Mouse (Mus musculus) erythroid progenitor cell, adult 5-6 weeks (primary cell): ENCODE data around the gene Prss12. TPM values are rescaled to one million over a fixed set of nuclear protein-coding genes. Genes with fewer than 3 reads are reported as not detected.
A peak's percentile ranks its signal among the peaks of the same experiment; 100 is the strongest.

Experiments used
- ATAC-seq: replicated peaks from 2 replicates; pipeline ENCODE4 v1.8.0; 2016; ENCODE audit warnings: moderate number of reproducible peaks, mild to moderate bottlenecking, moderate TSS enrichment, inconsistent platforms; ENCODE audit not compliant: poor library complexity, low FRiP score, severe bottlenecking
- total RNA-seq, 2 experiments: library from RNA; stranded (forward) in 1 of 2; stranded (reverse) in 1 of 2; fragments of 150-400 nt in 1 of 2; fragments of 186-747, 209-891 nt in 1 of 2; gene quantifications; 2 replicates each; pipeline versions ENCODE4 v1.2.3 to v1.2.4; 2015 to 2017; ENCODE audit warnings: low replicate concordance in 2 of 2

Gene Prss12
- total RNA-seq, 2 experiments from 2014 or later = not detected

DNA sequence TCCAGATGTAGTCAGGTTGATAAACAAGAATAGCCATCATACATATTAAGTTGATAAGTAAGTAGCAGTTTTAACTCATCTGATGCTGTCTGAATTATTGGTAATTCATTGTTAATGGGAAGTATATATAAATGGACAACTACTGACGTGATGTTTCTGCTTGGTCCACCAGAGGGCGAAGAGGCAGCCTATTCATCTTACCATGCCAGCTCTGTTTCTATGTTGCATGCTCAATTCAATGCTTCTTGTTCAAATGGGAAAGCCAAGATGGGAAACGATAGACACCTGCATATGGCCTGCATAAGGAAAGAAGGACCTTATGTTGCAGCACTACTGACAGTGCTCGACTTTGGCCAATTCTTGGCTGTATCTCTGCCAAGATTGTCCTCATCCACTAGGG, 70.1 kb downstream of the Prss12 start:
- ATAC-seq = no peak

DNA sequence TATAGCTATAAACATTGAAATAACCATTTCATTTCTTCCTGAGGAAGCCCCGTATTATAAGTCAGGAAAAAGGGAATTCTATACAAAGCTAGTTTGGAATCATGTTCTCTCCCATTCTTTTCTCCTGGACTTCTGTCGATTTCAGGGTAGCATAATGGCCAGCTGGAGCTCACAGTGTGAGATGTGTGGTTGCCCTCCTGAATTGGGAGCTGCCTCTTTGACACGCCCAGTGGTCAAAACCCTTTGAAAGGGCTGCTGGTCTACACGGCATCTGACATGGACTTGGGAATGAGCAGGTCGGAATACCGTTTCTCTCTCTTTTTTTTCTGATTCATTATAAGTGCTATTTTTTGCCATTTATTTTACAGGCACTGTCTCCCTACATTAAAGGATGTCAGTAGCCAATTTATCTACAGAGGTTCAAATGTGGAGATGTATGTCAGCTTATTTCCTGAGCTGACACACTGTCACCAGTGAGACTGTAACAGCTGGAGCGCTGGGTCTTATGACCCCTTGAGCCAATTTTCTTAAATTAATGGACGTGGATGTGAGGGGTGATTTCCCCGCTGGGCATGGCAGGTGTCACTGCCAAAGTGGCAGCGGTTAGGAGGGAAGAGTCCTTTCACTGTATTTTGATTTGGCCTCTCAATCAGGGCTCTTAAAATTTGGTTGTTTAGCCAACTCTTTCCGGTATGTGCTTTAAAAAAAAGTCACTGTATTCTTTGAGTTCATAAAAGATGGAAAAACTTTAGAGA, 79.8 kb downstream of the Prss12 start:
- no peak for ATAC-seq

DNA sequence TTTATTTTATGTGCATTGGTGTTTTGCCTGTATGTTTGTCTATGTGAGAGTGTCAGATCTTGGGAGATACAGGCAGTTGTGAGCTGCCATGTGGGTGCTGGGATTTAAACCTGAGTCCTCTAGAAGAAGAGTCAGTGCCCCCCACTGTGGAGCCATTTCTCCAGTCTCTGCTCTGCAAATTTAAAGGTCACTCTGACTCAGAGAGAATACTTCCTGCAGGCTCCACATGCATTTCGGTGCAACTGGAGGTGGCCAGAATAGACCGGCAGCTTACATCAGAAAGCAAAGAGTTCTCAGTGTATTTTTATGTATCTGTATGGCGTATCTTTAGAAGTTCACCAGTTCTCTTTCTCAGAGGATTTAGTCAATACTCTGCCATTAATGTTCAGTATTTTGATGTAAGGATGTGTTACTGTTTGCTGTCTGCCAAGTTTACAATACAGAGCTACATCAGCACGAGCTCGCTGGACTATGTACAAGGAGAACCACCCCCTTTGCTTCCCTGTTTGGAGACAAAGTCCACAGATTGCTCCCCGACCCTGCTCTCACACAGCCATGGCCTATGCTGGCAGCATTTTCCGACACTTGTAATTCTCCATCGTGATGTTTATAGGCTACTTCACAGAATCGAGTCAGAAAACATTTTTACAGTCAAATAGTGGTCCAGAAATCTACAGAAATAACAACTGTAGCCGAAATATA, 81.2 kb downstream of the Prss12 start:
- no peak for ATAC-seq

DNA sequence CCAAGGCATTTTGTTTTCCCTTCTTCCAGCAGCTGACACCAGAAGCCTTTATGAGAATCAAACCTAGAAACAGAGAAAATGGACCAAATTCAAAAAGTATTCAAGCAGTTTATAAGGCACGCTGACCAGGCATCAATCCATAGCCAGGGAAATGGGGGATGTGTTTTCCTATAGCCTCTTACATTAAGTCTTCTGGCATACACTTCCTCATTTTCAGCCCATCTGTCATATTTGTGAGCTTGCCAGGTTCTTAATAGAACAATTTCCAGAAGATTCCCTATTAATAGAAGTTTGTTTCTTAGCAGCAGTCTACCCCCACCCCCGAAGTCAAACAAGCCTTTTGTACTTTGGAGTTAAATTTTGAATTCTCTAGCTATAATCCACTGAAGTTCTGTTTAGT, 84.4 kb downstream of the Prss12 start:
- ATAC-seq = no peak

DNA sequence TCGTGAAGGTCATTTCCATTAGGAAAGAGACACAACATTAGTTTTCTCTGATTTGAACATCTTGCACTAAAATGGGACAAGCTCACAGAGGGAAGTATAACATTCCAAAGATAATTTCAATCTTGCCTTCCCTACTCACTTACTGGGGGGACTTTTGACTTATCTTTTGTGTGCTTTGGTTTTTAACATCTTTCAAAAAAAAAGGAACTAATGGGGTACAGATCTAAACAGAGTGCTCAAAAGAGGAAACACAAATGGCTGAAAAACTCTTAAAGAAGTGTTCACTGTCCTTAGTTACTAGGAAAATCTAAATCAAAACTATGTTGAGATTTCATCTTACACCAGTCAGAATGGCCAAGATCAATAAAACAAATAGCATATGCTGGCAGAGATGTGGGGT, 90.6 kb downstream of the Prss12 start:
- no peak for ATAC-seq

DNA sequence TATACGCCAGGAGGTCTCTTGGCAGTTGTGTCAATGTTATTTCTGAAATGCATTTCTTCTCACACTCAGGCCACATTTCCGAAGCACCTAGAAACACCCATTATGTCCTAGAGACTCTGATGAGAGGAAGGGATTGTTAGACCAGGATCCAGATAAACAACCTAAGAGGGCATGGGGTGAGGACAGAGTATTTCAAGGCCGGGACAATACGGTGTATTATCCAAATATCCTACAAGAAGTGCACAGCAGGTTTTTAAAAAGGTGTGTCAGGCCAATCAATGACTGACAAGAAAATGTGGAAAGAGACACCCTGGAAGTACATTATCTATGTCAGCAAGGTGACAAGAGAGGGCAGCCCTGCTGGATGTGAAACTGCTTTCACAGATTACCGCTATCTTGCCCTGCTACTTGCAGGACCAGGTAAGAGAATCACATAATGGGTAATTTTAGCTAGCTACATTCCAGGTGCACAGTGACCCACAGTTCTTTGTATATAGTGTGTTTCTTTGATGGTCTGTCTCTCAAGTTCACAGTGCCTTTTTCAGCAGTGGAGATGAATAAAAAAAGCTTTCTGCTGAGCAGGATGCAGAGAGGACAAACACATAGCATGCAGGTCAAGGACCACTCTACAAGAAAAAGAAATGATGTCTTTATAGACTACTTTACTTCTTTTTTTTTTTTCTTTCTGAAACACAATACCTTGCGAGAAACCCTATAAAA, 97.0 kb downstream of the Prss12 start:
- ATAC-seq = no peak

DNA sequence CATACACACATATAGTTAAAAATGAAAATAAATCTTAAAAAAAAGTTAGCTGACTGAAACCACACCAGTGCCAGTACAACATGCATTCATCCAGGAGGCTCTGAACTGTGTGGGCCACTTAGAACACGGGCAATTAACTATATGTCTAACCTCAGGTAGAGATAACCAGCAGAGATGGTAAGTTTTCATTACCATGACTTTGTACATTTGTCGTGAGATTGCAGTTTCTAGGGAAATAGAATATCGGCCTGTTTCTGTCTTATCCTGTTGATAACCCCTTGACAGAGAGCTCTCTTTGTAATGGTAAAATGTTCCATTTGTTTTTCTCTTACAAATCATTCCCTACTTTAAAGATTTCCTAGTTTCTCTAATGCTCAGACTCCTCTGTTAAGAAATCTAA, 103.8 kb downstream of the Prss12 start:
- no peak for ATAC-seq

DNA sequence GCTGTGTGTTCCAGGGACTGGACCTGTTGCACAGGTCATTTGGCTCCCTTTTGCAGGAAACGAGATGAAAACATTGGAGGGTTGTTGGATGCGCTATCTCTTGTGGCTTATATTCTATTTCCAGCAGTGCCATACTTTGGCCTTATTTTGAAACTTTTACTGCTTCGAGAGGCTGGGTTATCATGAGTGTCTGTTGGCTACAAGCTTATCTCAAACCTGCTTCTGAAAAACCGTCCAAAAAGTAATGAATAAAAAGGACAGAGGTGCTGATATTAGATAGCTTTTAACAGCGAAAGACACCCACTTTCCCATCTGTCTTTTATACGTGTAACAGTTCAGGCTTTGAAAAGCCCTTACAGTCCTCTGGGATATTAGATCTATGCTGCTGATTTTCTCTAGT, 107.2 kb downstream of the Prss12 start:
- ATAC-seq = peak; percentile 53; the same call in 1 of the 2 replicates

DNA sequence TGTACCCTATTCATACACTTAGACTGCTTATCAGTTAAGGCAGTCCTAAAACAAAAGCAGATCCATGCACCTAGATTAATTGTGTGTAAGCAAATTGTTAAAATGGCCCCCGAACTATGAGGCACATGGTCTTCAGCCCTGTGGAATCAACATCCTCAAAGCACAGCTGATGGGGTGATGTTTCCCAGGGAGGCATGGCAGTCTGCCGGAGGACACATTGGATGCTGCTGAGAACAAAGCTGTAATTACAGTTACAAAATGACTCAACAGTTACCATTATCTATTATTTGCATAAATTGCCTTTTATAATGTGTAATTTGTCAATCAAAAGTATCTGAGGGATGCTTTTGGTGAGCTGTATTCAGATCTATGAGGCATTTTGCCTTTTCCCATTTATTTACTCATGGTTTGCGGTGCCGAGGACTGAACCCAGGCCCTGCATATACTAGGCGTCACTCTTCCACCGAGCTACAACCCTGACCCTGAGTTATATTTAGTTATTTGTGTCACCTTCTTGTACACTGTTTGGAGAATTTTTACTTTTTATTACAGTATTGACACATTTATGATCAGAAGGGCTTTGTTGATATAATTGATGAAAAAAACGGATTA, 108.6 kb downstream of the Prss12 start:
- ATAC-seq = no peak

Other genes starting within 250 kb of the Prss12 start
- under 0.01 TPM in 1 of 2 replicates, not detected in the other for gene Synpo2, start 210.8 kb upstream of the Prss12 start, total RNA-seq (2015; ENCODE audit: low replicate concordance)
- gene Synpo2, start 210.8 kb upstream of the Prss12 start, total RNA-seq (2017; ENCODE audit: low replicate concordance) = 0.15 TPM in 1 of 2 replicates, not detected in the other
- gene Sec24d, start 179.5 kb upstream of the Prss12 start, total RNA-seq (2015; ENCODE audit: low replicate concordance) = 4.2 and 33.2 TPM in 2 replicates
- gene Sec24d, start 179.5 kb upstream of the Prss12 start, total RNA-seq (2017; ENCODE audit: low replicate concordance) = 3.7 and 8.7 TPM in 2 replicates
- gene Mettl14, start 60.8 kb upstream of the Prss12 start, total RNA-seq (2015; ENCODE audit: low replicate concordance) = 13.0 and 13.4 TPM in 2 replicates
- gene Mettl14, start 60.8 kb upstream of the Prss12 start, total RNA-seq (2017; ENCODE audit: low replicate concordance) = 19.1 and 22.5 TPM in 2 replicates
- 1.1 TPM in 1 of 2 replicates, not detected in the other for gene Ndst3, start 243.9 kb downstream of the Prss12 start, total RNA-seq (2015; ENCODE audit: low replicate concordance)
- 0.51 TPM in 1 of 2 replicates, not detected in the other for gene Ndst3, start 243.9 kb downstream of the Prss12 start, total RNA-seq (2017; ENCODE audit: low replicate concordance)